Mouse (Mus musculus): ENCODE results near the gene Tcte2. TPM values are rescaled to one million over a fixed set of nuclear protein-coding genes. Genes with fewer than 3 reads are reported as not detected.

The Tcte2 gene
- polyA plus RNA-seq, 1 experiment from 2014 or later: 14.9 TPM

- Histone ChIP-seq H3K4me1 (ENCODE audit: control insufficient read depth, insufficient read depth, low read depth, low read length) (peaks cover 3% of the 10 kb centered on the region; the same call in 1 of the 2 replicates), H3K9ac (ENCODE audit: low read depth, low read length) (no peak overlapping the region), H3K27ac (ENCODE audit: low read depth, low read length) (no peak overlapping the region), H3K4me2 (ENCODE audit: low read length) (no peak overlapping the region), H3K36me3 (ENCODE audit: control insufficient read depth, insufficient read depth, low read length) (no peaks in the 10 kb centered on the region), H3K27me3 (replicated peaks; ENCODE audit: control insufficient read depth, insufficient read depth, low read length) (no peaks in the 10 kb centered on the region), H3K9me3 (ENCODE audit: control insufficient read depth, low read length) (no peaks in the 10 kb centered on the region), H3K4me3 (ENCODE audit: low read length) (no peak overlapping the region)
- WGBS: 44% methylated on average over 4 of the region's 4 CpGs
- peak; percentile 22; the same call in 1 of the 2 replicates for ATAC-seq
These were observed 74.5 kb downstream of the Tcte2 start for GRCm38 (mm10) chr17:13687086-13687485.

GRCm38 (mm10) chr17:13685621-13686020, 76.0 kb downstream of the Tcte2 start:
- H3K9me3 ChIP-seq (ENCODE audit: control insufficient read depth, low read length): no peaks in the 10 kb centered on the region
- WGBS: 91% methylated on average over 3 of the region's 3 CpGs
- H3K4me1 ChIP-seq (ENCODE audit: control insufficient read depth, insufficient read depth, low read depth, low read length): peaks cover 7% of the 10 kb centered on the region
- H3K4me3 ChIP-seq (ENCODE audit: low read length): no peak overlapping the region
- no peak overlapping the region for H3K27ac ChIP-seq (ENCODE audit: low read depth, low read length)
- H3K36me3 ChIP-seq (ENCODE audit: control insufficient read depth, insufficient read depth, low read length): no peaks in the 10 kb centered on the region
- H3K27me3 ChIP-seq (replicated peaks; ENCODE audit: control insufficient read depth, insufficient read depth, low read length): no peaks in the 10 kb centered on the region
- no peak overlapping the region for H3K4me2 ChIP-seq (ENCODE audit: low read length)
- H3K9ac ChIP-seq (ENCODE audit: low read depth, low read length): no peak overlapping the region
- no peak for ATAC-seq

GRCm38 (mm10) chr17:13684256-13684655, 77.4 kb downstream of the Tcte2 start:
- no peak for ATAC-seq

GRCm38 (mm10) chr17:13683411-13684174, 78.0 kb downstream of the Tcte2 start:
- Histone ChIP-seq H3K36me3 (ENCODE audit: control insufficient read depth, insufficient read depth, low read length) (no peaks in the 10 kb centered on the region), H3K4me1 (ENCODE audit: control insufficient read depth, insufficient read depth, low read depth, low read length) (peaks cover 7% of the 10 kb centered on the region), H3K9me3 (ENCODE audit: control insufficient read depth, low read length) (no peaks in the 10 kb centered on the region), H3K4me2 (ENCODE audit: low read length) (peak overlapping the region; percentile 32), H3K9ac (ENCODE audit: low read depth, low read length) (no peak overlapping the region), H3K4me3 (ENCODE audit: low read length) (peak overlapping the region; percentile 26; the same call in 1 of the 2 replicates), H3K27ac (ENCODE audit: low read depth, low read length) (peak overlapping the region; percentile 75), H3K27me3 (replicated peaks; ENCODE audit: control insufficient read depth, insufficient read depth, low read length) (no peaks in the 10 kb centered on the region)
- 17% methylated on average over 15 of the region's 15 CpGs for WGBS
- peak; percentile 71 for ATAC-seq

More at GRCm38 (mm10) chr17:13684256-13684655, 77.4 kb downstream of the Tcte2 start:
- H3K9ac ChIP-seq (ENCODE audit: low read depth, low read length): no peak overlapping the region
- H3K27me3 ChIP-seq (replicated peaks; ENCODE audit: control insufficient read depth, insufficient read depth, low read length): no peaks in the 10 kb centered on the region
- 64% methylated on average over 7 of the region's 7 CpGs for WGBS
- H3K4me1 ChIP-seq (ENCODE audit: control insufficient read depth, insufficient read depth, low read depth, low read length): peaks cover 7% of the 10 kb centered on the region
- H3K4me3 ChIP-seq (ENCODE audit: low read length): no peak overlapping the region
- H3K36me3 ChIP-seq (ENCODE audit: control insufficient read depth, insufficient read depth, low read length): no peaks in the 10 kb centered on the region
- no peak overlapping the region for H3K4me2 ChIP-seq (ENCODE audit: low read length)
- H3K27ac ChIP-seq (ENCODE audit: low read depth, low read length): no peak overlapping the region
- H3K9me3 ChIP-seq (ENCODE audit: control insufficient read depth, low read length): no peaks in the 10 kb centered on the region

GRCm38 (mm10) chr17:13683027-13683410, 78.6 kb downstream of the Tcte2 start:
- Histone ChIP-seq H3K27ac (ENCODE audit: low read depth, low read length) (peak overlapping the region; percentile 75), H3K36me3 (ENCODE audit: control insufficient read depth, insufficient read depth, low read length) (no peaks in the 10 kb centered on the region), H3K9me3 (ENCODE audit: control insufficient read depth, low read length) (no peaks in the 10 kb centered on the region), H3K4me3 (ENCODE audit: low read length) (peak overlapping the region; percentile 26), H3K4me2 (ENCODE audit: low read length) (peak overlapping the region; percentile 32), H3K9ac (ENCODE audit: low read depth, low read length) (peak overlapping the region; percentile 56), H3K27me3 (replicated peaks; ENCODE audit: control insufficient read depth, insufficient read depth, low read length) (no peaks in the 10 kb centered on the region), H3K4me1 (ENCODE audit: control insufficient read depth, insufficient read depth, low read depth, low read length) (peaks cover 7% of the 10 kb centered on the region)
- 23% methylated on average over 3 of the region's 4 CpGs for WGBS
- ATAC-seq: no peak

- Histone ChIP-seq H3K27ac (ENCODE audit: low read depth, low read length) (peak overlapping the region; percentile 75), H3K36me3 (ENCODE audit: control insufficient read depth, insufficient read depth, low read length) (no peaks in the 10 kb centered on the region), H3K4me3 (ENCODE audit: low read length) (peak overlapping the region; percentile 26), H3K27me3 (replicated peaks; ENCODE audit: control insufficient read depth, insufficient read depth, low read length) (no peaks in the 10 kb centered on the region), H3K9ac (ENCODE audit: low read depth, low read length) (peak overlapping the region; percentile 56), H3K9me3 (ENCODE audit: control insufficient read depth, low read length) (no peaks in the 10 kb centered on the region), H3K4me1 (ENCODE audit: control insufficient read depth, insufficient read depth, low read depth, low read length) (peaks cover 7% of the 10 kb centered on the region), H3K4me2 (ENCODE audit: low read length) (peak overlapping the region; percentile 32)
- ATAC-seq: no peak
- WGBS: 52% methylated on average over 9 of the region's 9 CpGs
These were observed 79.1 kb downstream of the Tcte2 start for GRCm38 (mm10) chr17:13682378-13683026.

GRCm38 (mm10) chr17:13681686-13682085, 79.9 kb downstream of the Tcte2 start:
- 94% methylated on average over 5 of the region's 6 CpGs for WGBS
- H3K4me1 ChIP-seq (ENCODE audit: control insufficient read depth, insufficient read depth, low read depth, low read length): peaks cover 3% of the 10 kb centered on the region
- no peak for ATAC-seq
- H3K4me3 ChIP-seq (ENCODE audit: low read length): no peak overlapping the region
- no peak overlapping the region for H3K27ac ChIP-seq (ENCODE audit: low read depth, low read length)
- no peak overlapping the region; the same call in 1 of the 2 replicates for H3K4me2 ChIP-seq (ENCODE audit: low read length)
- H3K36me3 ChIP-seq (ENCODE audit: control insufficient read depth, insufficient read depth, low read length): no peaks in the 10 kb centered on the region
- no peaks in the 10 kb centered on the region for H3K27me3 ChIP-seq (replicated peaks; ENCODE audit: control insufficient read depth, insufficient read depth, low read length)
- no peak overlapping the region for H3K9ac ChIP-seq (ENCODE audit: low read depth, low read length)
- no peaks in the 10 kb centered on the region for H3K9me3 ChIP-seq (ENCODE audit: control insufficient read depth, low read length)

- no peaks in the 10 kb centered on the region for H3K27me3 ChIP-seq (replicated peaks; ENCODE audit: control insufficient read depth, insufficient read depth, low read length)
- peaks cover 3% of the 10 kb centered on the region for H3K4me1 ChIP-seq (ENCODE audit: control insufficient read depth, insufficient read depth, low read depth, low read length)
- H3K4me3 ChIP-seq (ENCODE audit: low read length): no peak overlapping the region
- peak; percentile 40; the same call in 1 of the 2 replicates for ATAC-seq
- H3K27ac ChIP-seq (ENCODE audit: low read depth, low read length): peak overlapping the region; percentile 46; the same call in 1 of the 2 replicates
- H3K9me3 ChIP-seq (ENCODE audit: control insufficient read depth, low read length): no peaks in the 10 kb centered on the region
- no peak overlapping the region for H3K9ac ChIP-seq (ENCODE audit: low read depth, low read length)
- WGBS: 53% methylated on average over 6 of the region's 6 CpGs
- H3K36me3 ChIP-seq (ENCODE audit: control insufficient read depth, insufficient read depth, low read length): no peaks in the 10 kb centered on the region
- H3K4me2 ChIP-seq (ENCODE audit: low read length): no peak overlapping the region; the same call in 1 of the 2 replicates
These were observed 80.5 kb downstream of the Tcte2 start for GRCm38 (mm10) chr17:13681126-13681525.

GRCm38 (mm10) chr17:13680318-13680717, 81.3 kb downstream of the Tcte2 start:
- peak overlapping the region; percentile 49 for H3K27ac ChIP-seq (ENCODE audit: low read depth, low read length)
- no peak overlapping the region for H3K4me2 ChIP-seq (ENCODE audit: low read length)
- H3K9me3 ChIP-seq (ENCODE audit: control insufficient read depth, low read length): no peaks in the 10 kb centered on the region
- H3K4me3 ChIP-seq (ENCODE audit: low read length): no peak overlapping the region
- peaks cover 3% of the 10 kb centered on the region for H3K4me1 ChIP-seq (ENCODE audit: control insufficient read depth, insufficient read depth, low read depth, low read length)
- ATAC-seq: no peak
- H3K9ac ChIP-seq (ENCODE audit: low read depth, low read length): no peak overlapping the region
- H3K27me3 ChIP-seq (replicated peaks; ENCODE audit: control insufficient read depth, insufficient read depth, low read length): no peaks in the 10 kb centered on the region
- no peaks in the 10 kb centered on the region for H3K36me3 ChIP-seq (ENCODE audit: control insufficient read depth, insufficient read depth, low read length)
- 69% methylated on average over 4 of the region's 4 CpGs for WGBS
